Mouse (Mus musculus) stomach, postnatal 0 days (tissue): ENCODE results near the gene Adamts13. TPM values are rescaled to one million over a fixed set of nuclear protein-coding genes. Genes with fewer than 3 reads are reported as not detected.

Experiments
- ATAC-seq: fragments of 200-750 bp; cut with Nextera tagmentation; 2 replicates; pipeline ENCODE4 v1.8.0; 2017; ENCODE audit not compliant: low FRiP score, low TSS enrichment
- DNase-seq: peaks from one replicate; pipeline ENCODE4 v3.0.0-alpha.2; 2016; ENCODE audit warnings: low spot score
- H3K27ac ChIP-seq: fragments of 300-500 bp; sonication (generic); replicated peaks from 2 replicates; pipeline ENCODE4 v1.5.1; 2014; ENCODE audit warnings: mild to moderate bottlenecking, control low read depth
- H3K27me3 ChIP-seq: fragments of 300-500 bp; sonication (generic); 2 replicates; pipeline ENCODE4 v1.6.1; 2014; ENCODE audit warnings: low read length; ENCODE audit not compliant: control insufficient read depth, insufficient read depth
- H3K36me3 ChIP-seq: fragments of 300-500 bp; sonication (generic); 2 replicates; pipeline ENCODE4 v1.6.1; 2014; ENCODE audit warnings: low read length, mixed read lengths; ENCODE audit not compliant: control insufficient read depth, insufficient read depth
- H3K4me1 ChIP-seq: fragments of 300-500 bp; sonication (generic); replicated peaks from 2 replicates; pipeline ENCODE4 v1.6.1; 2014; ENCODE audit warnings: antibody characterized with exemption; ENCODE audit not compliant: control insufficient read depth, insufficient read depth
- H3K4me2 ChIP-seq: fragments of 300-500 bp; sonication (generic); replicated peaks from 2 replicates; pipeline ENCODE4 v1.6.1; 2014; ENCODE audit warnings: low read depth, mild to moderate bottlenecking, control low read depth, moderate library complexity
- H3K4me3 ChIP-seq: fragments of 300-500 bp; sonication (generic); 2 replicates; pipeline ENCODE4 v1.5.1; 2014; ENCODE audit warnings: low read depth, low read length, control low read depth
- H3K9ac ChIP-seq: fragments of 300-500 bp; sonication (generic); 2 replicates; pipeline ENCODE4 v1.6.1; 2014; ENCODE audit warnings: mild to moderate bottlenecking, low read length, control low read depth, mixed read lengths
- H3K9me3 ChIP-seq: fragments of 300-500 bp; sonication (generic); 2 replicates; pipeline ENCODE4 v1.6.1; 2016; ENCODE audit warnings: low read length; ENCODE audit not compliant: control insufficient read depth
- CTCF ChIP-seq: IDR thresholded peaks from 2 replicates; pipeline ENCODE4 v1.5.1; 2016; ENCODE audit warnings: antibody characterized with exemption, low read depth, mild to moderate bottlenecking, moderate library complexity
- EP300 ChIP-seq: optimal IDR thresholded peaks from 2 replicates; pipeline ENCODE3; 2016; ENCODE audit warnings: antibody characterized with exemption
- WGBS: fragments of 180-500 bp; shearing (Covaris S2); extraction: QIAGEN DNeasy Blood & Tissue Kit; methylation state at CpG from one replicate; pipeline ENCODE4 v1.1.7; 2014; 5-methylcytosine and 5-hydroxymethylcytosine counted together
- polyA plus RNA-seq: library from polyadenylated mRNA; unstranded; fragments of >200 nt; fragmentation: Nextera tagmentation; extraction: Ambion mirVana; gene quantifications from 2 replicates; pipeline ENCODE4 v1.2.1, GENCODE M21; 2015

Gene Adamts13
- 0.05 and 0.10 TPM in 2 replicates for polyA plus RNA-seq

DNA sequence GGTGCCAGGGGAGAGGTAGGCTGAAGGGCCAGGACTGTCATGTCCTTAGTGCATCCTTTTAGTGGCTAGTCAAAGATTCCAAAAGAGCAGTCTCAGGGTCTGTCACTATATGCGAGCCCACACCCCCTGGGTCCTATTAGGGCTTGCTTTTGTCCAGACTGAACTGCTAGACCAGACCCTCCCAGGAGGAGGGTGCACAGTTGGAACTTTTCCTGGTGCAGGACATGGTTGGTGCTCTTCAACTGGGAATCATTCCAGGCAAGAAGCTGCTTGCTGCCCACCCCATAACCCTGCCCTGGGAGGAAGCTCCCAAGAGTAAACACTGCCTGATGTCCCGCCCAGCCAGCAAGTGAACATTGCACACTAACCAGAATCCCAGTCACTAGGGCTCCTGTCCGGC lies at the start of gene Adamts13:
Gene Adamts13, plus strand, starts transcription at position 301 of the 400 bp plus-strand sequence.
- TF ChIP-seq EP300 (no peak), CTCF (no peak)
- ATAC-seq, result no peak
- no peak within 1 kb of the TSS for H3K27ac ChIP-seq
- no peak within 1 kb of the TSS for H3K9ac ChIP-seq
- H3K4me3 ChIP-seq, result no peak within 1 kb of the TSS
- no peaks in the 10 kb centered on the region for H3K36me3 ChIP-seq
- WGBS, result 45% methylated on average over 3 of the region's 3 CpGs
- H3K4me2 ChIP-seq, result no peak within 1 kb of the TSS
- H3K4me1 ChIP-seq, result peaks cover 4% of the 10 kb centered on the region; the same call in 1 of the 2 replicates
- no peaks in the 10 kb centered on the region for H3K27me3 ChIP-seq
- DNase-seq, result no peak
- no peaks in the 10 kb centered on the region for H3K9me3 ChIP-seq

DNA sequence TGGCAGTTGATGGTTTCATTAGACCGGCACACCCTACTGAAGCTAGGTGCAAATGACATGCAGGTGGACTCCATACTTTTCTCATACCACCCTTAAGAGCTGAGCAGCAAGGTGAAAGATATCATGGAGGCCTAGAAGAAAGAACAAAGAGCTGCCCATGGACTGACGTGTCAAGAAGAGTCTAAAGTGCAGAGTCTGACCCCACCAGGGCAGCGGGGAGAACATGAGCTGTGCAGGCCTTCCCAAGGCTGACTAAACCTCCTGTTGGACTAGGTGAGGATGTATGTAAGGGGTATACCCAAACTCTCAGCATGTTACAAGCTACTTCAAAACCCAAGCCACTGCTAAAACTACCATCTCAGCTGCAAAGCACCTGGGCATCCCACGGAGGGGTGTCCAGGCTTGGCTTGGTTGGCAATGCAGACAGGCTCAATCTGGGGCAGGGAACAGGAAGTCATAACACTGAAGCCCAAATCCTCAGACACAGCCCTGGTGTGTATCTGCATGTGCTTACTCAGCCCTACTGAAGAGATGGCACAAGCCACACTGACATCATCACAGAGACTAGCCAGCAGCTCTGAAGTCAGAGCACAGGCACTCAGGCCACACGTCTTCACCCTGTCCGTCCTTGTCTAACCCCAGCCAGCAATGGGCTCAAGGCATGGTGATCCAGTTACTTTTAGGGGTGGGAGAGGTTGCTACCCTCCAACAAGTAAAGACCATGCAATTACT lies 45.3 kb upstream of the Adamts13 start:
- 77% methylated on average over 6 of the region's 6 CpGs for WGBS
- no peak for TF ChIP-seq EP300
- no peak for TF ChIP-seq CTCF
- H3K9ac ChIP-seq, result no peak overlapping the region; the same call in 1 of the 2 replicates
- peaks cover 9% of the 10 kb centered on the region; the same call in 1 of the 2 replicates for H3K4me1 ChIP-seq
- ATAC-seq (no peak; the same call in 1 of the 2 replicates), DNase-seq (no peak)
- peaks cover 32% of the 10 kb centered on the region for H3K36me3 ChIP-seq
- H3K27me3 ChIP-seq, result no peaks in the 10 kb centered on the region
- H3K9me3 ChIP-seq, result no peaks in the 10 kb centered on the region
- H3K4me2 ChIP-seq, result no peak overlapping the region
- H3K4me3 ChIP-seq, result no peak overlapping the region
- no peak overlapping the region for H3K27ac ChIP-seq

DNA sequence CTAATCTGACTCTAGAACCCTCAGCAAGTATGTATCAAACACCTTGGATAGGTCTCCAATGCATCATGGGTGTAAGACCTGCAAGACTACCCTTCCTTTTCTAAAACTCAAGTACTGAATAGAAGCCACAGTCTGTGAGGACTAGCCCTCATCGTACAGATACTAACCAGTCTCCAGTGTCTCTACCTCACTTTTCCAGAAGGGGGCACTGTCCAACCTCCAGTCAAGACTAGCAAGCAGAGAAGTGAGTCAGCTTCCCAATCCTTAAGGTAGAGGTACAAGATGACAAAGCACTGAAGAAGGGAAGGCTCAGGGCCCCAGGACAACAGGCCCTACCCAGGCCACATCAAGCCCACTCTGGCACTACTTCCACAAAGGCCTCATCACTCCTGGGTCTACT lies 42.8 kb upstream of the Adamts13 start:
- H3K4me2 ChIP-seq, result no peak overlapping the region
- WGBS, result 30% methylated on average over 1 of the region's 1 CpGs
- H3K4me3 ChIP-seq, result no peak overlapping the region

DNA sequence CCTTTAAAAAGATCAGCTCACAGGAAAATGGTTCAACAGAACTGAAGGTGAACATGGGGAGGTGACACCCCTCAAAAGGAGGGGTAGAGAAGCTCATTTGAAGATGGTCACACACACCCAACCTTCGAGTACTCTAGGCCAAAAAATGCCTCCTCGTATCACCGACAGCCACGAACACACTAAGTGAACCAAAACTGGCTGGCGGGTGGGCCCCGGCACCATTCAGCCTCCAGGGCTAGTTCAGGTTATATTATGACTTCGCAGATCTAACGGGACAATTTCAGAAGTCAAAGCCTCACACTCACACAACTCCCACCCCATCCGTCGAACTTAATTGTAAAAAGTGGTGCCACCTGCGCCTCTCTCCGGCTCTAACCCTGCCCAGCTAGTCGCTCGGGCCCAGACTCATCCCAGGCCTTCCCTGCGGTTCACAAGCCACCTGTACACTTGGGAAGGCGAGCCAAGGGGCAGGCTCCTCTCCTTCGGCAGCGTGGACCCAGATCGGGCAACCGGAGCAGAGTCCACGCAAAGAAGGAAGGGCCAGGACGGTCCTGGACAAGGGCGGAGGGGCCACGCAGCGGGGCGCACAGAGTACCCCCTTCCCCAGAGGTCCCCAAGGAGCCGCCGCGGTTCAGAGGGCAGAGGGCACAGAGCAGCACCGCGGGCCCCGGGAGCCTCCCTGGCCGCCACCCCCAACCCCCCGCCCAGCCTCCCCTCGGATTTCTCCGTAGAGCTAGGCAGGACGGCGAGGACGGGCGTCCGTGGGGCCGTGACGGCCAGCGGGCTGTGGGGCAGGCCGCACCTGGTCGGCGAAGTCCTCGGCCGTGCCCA lies 40.5 kb upstream of the Adamts13 start:
- peak overlapping the region; percentile 97 for H3K27ac ChIP-seq
- H3K4me1 ChIP-seq, result peaks cover 9% of the 10 kb centered on the region; the same call in 1 of the 2 replicates
- H3K9ac ChIP-seq, result peak overlapping the region; percentile 100
- no peak for ATAC-seq
- TF ChIP-seq CTCF (no peak), EP300 (no peak)
- peak; percentile 52 for DNase-seq
- WGBS, result under 1% methylated on average over 32 of the region's 49 CpGs
- 0 out of 2 replicates have a peak, but pooled peaks cover 2% of the 10 kb centered on the region for H3K36me3 ChIP-seq
- H3K9me3 ChIP-seq, result no peaks in the 10 kb centered on the region
- H3K4me3 ChIP-seq, result peak overlapping the region; percentile 93
- peak overlapping the region; percentile 74 for H3K4me2 ChIP-seq
- H3K27me3 ChIP-seq, result no peaks in the 10 kb centered on the region

More for the DNA sequence above, 42.8 kb upstream of the Adamts13 start:
- Histone ChIP-seq H3K9ac (0 out of 2 replicates have a peak overlapping the region, but pooled peaks have one; percentile 13), H3K27me3 (no peaks in the 10 kb centered on the region), H3K9me3 (no peaks in the 10 kb centered on the region), H3K36me3 (peaks cover 13% of the 10 kb centered on the region), H3K4me1 (peaks cover 9% of the 10 kb centered on the region; the same call in 1 of the 2 replicates), H3K27ac (no peak overlapping the region)
- no peak for TF ChIP-seq EP300
- peak; percentile 86 for TF ChIP-seq CTCF
- DNase-seq (peak; percentile 69), ATAC-seq (no peak)

DNA sequence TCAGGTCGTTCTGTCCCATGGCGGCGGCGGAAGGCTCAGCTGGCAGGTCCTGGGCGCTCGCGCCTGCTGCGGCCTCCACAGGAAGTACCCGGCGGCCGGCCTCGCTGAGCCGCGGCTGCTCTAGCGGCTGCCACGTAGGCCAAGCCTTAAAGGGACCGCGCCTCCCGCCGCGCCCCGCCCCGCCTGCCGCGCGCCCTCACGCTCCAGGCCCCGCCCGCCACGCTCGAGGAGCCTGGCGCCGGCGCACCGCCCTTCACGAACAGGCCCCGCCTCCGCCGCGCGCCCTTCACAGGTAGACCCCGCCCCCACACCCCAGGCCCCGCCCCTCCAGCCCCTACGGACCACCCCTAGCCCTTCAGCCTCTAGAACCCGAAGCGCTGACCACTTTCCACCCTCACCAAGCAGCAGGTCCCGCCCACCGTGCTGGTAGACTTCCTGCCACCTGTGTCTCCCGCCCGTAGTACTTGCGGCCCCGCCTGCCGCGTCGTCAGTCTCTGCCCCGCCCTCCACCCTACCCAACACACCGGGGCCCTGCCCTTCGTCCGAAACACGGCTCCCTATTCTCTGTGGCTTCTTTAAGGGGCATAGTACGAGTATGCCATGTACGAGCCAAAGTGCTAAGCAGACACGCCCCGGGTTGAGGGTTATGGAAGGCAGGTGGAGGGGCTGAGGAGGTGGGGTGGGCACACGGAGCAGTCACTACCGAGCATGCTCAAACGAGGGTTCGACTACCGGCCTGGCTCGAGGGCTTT lies 39.7 kb upstream of the Adamts13 start, which contains the start of the genes Surf4 and Stkld1:
Gene Surf4, minus strand, starts transcription at position 625 of the 752 bp plus-strand sequence.
Gene Stkld1, plus strand, starts transcription at position 744 of the 752 bp plus-strand sequence.
- Histone ChIP-seq H3K4me3 (peak within 1 kb of the TSS; percentile 93), H3K27ac (peak within 1 kb of the TSS; percentile 97), H3K27me3 (no peaks in the 10 kb centered on the region), H3K4me1 (peaks cover 9% of the 10 kb centered on the region; the same call in 1 of the 2 replicates), H3K4me2 (peak within 1 kb of the TSS; percentile 74), H3K9ac (peak within 1 kb of the TSS; percentile 100), H3K9me3 (no peaks in the 10 kb centered on the region), H3K36me3 (0 out of 2 replicates have a peak, but pooled peaks cover 2% of the 10 kb centered on the region)
- 1% methylated on average over 44 of the region's 70 CpGs for WGBS
- TF ChIP-seq CTCF, result peak; percentile 3; the same call in 1 of the 2 replicates
- TF ChIP-seq EP300, result no peak
- peak; percentile 99 for DNase-seq
- ATAC-seq, result peak; percentile 96
